Mouse (Mus musculus) cerebellum, postnatal 4 days (tissue): ENCODE data around the gene Pgm5.
"Not testable (repeated sequence)": the region's sequence is repeated elsewhere in the genome, so short reads cannot be mapped to it uniquely, and the experiment has no call there.

ENCODE experiments used
- DNase-seq, 2 experiments: peaks; one replicate each; pipeline ENCODE4 v3.0.0; 2022; ENCODE audit warnings: low spot score in 2 of 2, mixed read lengths in 1 of 2

Gene Pgm5

DNA sequence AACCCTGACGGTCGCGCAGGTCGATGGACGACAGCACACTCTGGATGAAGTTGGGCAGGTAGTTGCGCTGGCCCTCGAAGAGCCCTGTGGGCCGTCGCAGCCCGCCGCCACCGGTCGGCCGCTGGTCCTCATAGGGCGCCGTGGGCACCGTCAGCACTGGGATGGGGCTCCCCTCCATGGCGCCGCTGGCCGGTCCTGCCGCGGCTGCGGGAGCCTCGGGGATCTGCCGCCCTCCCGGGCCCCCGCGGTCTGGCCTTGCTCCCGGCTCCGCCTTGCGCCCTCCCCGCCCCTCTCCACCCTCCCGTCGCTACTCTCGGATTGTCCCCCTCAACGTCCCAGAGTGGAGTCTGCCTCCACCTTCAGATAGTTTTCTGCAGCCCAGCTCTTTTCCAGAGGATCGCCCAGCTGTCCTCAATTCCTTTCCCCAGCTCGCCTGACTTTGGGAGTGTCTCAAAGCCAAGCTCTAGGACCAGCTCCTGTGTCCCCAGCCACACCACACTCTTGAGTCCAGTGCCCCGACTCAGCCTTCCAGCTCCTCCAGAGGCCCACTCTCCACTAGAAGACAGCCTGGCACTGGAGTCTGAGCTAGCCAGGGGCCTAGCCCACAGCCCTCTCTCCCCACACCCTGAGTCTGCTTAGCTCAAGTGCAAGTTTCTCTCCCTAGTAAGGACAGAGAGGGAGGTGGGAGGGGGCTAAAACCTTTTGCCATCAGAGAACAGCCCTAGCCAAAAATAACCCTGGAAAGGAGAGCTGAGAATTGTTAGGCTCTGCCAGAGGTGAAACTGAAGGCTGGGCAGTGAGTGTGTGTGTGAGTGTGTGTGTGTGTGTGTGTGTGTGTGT, at the start of gene Pgm5:
Pgm5 (minus strand) TSS at position 244 of the 840 bp plus-strand sequence.
- peak in 1 of 2 experiments; percentile 12 for DNase-seq

DNA sequence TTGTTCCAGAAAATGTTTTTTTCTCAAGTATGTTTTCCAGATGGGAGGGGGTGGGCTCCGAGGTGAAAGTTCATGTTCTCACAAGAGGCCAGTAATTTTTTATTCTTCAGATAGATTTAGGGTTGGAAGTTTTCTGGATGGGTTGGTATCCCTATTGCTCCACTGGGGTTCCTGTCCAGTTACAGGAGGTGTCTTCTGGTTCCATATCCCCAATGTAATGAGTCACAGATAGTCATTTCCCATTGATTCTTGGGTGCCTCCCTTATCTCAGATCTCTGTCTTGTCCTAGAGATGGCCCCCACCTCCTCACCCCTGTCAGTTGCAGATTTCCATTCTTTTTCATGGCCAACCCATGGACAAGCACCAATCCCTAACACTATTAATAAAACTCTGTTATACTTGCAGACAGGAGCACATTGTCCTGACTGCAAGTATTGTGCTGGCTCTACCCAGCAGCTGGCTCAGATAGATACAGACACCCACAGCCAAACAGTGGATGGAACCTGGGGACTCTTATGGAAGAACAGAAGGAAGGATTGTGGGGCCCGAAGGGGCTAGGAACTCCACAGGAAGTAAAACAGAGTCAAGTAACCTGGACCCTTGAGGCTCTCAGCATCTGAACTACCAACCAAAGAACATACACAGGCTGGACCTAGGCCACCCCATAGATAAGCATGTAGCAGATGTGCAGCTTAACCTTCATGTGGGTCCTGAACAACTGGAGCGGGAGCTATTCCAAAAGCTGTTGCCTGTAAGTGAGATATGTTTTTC, 46.9 kb upstream of the Pgm5 start:
- DNase-seq = no peak

DNA sequence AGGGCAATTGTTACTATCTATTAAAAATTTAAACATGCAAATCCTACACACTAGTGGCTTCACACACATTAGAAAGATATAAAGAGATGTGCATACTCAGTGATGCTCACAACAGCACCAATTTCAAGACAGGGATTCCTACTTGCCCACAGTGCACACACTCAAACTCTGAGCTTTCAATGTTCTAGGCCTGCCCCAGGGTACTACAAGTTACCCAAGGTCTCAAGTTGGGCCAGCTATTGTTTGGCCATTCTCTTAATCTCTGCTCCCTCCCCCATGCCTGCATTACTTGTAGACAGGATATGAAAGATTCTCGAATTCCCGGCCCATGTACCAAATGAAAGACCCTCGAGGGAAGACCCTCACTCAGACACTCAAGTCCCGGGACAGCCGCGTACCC, 46.0 kb upstream of the Pgm5 start:
- no peak for DNase-seq

DNA sequence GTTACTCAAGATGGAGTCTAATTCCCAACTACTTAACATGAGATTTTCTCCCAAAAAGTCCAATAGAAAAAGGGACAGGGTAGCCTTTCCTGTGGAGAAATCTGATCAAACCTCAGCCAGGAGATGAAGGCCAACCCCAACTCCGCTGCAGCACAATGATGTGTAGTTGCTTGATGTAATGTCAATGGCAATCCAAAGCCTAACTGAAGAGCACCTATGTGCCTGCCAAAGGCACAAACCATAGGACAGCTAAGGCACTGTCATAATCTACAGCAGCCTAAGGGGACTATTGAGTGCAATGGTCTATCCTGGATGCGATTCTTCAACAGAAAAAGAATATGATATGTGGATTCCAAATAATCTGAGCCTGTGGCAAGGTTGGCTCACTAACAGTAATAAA, 41.2 kb upstream of the Pgm5 start:
- no peak for DNase-seq

DNA sequence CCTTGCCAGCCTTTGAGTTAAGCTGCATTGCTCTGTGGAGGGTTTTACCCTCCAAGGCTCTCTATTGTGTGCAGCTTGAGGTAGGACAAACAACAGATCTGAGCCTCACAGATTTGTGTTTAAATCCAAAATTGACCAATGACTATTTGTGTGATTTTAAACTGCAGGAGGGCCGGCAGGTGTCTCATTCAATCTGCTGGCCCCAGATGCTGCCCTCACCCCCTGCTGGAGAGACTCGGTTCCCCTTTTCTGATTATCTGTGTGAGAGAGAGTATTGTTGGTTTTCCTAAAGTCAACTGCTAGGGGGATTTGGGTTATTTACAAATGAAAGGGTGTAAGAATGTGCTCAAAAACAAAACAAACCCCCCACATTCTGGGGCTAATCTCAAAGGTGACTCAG, 40.6 kb upstream of the Pgm5 start:
- no peak for DNase-seq

DNA sequence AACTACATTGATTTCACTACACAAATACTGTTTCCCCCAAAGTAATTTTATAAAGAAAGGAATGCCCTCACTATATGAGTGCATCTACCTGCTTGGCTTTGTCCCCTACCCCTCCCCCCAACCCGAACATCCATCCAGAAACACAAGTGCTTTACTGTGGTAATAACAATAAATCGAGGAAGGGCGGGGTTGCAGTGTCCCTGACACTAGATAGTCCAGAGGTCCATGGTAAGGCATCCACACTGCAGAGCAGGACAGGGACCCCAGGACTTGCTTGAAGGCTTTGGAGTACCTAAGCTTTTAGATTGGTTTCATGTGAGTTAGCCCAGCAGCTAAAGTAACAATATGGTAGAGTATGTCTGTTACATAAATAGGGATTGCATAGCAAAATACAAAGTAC, 40.0 kb upstream of the Pgm5 start:
- DNase-seq = no peak

DNA sequence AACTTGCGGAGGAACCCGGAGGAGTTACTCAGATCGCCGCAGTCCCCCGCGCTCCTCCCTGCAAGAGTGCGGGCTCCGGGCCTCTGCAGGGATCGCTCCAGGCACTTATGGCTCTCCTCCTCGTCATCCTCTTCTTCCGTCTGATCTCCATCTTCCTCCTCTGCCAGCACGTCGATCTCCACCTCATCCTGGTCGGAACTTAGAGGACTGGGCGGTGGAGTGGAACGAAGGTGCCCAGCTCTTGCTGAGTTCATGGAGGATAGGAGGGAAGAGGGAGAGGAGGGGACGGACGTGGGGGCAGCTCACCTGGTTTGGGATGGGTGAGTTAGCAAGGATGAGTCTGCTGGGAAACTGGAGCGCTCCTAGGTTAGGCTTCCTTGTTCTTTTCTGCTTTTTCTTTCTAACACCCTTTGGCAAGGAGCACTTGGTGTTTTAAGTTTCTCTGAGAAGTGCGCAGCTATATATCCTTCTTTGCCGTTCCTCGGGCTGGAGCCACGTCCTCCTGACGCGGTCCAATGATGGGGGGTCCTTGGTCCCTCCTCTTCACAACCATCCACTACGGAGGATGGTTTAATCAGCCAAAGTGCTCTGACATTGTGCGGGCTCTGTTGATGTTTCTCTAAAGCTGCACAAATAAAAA, 39.0 kb upstream of the Pgm5 start, which contains the start of gene Foxd4:
Foxd4 (minus strand) TSS at position 617 of the 640 bp plus-strand sequence.
- no peak for DNase-seq

DNA sequence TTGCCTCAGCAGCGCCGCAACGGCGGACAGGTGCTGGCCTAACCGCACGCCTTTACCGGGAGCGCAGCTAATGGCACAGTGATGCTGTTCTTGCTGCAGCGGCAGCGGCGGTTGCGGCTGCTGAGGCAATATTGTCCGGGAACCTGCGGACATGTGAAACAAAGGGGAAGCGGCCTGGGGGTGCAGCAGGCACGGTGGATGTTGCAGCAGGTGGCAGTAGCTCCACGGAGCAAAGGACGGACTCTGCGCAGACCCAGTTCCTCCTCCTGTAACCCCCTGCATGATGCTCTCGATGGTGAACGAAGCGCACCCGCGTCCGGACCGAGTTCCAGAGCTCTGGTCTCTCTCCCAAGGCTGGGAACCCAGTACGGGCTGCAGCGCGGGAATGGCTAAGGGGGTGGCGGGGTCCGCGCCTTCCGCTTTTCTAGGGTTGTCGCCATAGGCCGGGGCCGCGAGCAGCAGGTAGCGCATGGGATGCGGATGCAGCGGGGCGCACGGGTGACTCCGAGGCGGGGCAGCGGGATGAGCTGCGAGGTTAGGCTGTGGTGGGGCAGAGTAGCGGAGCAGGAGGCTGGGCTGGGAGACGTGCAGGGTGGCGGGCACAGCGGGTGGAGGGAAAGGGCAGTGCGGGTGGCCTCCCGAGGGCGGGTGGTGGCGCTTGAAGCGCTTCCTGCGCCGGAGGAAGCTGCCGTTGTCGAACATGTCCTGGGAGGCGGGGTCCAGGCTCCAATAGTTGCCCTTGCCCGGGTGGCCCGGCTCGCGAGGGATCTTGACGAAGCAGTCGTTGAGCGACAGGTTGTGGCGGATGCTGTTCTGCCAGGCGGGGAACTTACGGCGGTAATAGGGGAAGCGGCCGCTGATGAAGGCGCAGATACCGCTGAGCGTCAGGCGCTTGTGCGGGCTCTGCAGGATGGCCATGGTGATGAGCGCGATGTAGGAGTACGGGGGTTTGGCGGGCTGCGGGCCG, 38.2 kb upstream of the Pgm5 start:
- DNase-seq = peak in 1 of 2 experiments; percentile 11

DNA sequence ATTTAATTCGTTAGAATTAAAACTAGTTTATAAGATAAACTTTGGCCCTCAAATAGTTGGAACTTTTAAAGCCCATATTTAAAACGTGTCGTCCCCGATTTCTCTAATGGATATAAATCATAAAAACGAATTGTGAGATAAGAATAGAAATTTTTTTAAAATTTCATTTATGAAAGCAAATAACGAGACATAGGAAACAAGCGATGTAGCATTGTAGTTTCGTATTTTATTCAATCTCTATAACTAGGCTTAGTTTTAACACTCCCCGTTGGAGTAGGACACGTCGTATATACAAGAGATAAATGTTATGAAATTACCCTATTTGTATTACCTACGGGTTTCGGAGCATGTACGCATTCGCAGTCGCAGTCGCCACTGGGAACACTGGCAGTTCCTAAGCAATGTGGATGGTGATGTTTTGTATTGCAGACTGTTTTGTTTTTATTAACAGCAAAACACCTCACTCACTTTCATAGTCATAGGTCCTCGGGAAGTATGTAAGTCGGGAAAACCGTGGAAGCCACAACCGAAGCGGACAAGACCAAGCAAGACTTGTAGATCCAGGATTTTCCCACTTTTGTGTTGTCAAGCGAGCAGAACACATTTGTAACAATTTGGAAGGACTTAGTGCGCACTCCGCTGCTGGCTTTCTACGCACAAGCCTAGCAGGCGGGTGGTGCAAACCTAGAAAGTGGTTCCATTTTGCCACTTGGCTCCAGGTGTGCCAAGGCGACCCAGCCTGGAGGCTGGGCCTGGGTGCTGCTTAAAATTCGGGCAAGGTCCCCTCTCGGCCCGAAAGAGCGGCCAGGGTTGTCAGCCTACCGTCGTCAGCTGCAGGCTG, 37.3 kb upstream of the Pgm5 start:
- no peak for DNase-seq

DNA sequence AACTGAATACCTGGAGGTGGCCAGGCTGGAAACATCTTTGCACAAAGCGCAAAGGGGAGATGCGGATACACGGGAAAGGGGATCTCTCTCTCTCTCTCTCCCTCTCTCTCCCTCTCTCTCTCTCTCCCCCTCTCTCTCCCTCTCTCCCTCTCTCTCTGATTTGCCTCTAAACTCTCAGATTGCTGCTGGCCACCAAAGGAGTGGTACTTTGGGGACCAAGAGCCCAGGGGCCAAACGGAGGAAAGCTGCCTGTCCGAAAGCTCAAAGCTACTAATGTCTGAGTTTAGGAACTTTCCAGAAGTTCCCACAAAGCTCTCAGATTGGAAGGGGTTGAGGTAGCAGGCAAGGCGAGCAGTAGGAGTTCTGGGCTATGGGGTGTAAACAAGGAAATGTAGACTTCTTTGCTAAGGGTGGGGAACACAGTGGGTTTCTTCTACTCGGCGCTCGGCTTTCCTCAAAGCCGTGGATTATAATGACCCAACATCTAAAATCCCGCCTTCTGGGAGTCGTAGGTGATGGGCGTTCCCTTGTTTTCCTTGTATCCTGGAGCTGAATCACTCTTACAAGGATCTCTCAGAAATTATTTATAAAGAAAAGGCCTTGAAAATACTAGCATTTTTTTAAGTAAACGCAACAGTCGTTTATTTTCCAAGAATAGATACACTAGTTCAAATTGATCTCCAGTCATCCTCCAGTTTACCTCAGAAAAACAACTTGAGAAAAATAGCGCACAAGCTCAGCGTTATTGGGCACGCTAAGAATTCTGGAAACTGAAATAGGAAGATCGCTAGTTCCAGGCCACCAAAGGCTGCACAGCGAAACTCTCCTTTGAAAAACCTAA, 36.5 kb upstream of the Pgm5 start:
- DNase-seq = no peak

DNA sequence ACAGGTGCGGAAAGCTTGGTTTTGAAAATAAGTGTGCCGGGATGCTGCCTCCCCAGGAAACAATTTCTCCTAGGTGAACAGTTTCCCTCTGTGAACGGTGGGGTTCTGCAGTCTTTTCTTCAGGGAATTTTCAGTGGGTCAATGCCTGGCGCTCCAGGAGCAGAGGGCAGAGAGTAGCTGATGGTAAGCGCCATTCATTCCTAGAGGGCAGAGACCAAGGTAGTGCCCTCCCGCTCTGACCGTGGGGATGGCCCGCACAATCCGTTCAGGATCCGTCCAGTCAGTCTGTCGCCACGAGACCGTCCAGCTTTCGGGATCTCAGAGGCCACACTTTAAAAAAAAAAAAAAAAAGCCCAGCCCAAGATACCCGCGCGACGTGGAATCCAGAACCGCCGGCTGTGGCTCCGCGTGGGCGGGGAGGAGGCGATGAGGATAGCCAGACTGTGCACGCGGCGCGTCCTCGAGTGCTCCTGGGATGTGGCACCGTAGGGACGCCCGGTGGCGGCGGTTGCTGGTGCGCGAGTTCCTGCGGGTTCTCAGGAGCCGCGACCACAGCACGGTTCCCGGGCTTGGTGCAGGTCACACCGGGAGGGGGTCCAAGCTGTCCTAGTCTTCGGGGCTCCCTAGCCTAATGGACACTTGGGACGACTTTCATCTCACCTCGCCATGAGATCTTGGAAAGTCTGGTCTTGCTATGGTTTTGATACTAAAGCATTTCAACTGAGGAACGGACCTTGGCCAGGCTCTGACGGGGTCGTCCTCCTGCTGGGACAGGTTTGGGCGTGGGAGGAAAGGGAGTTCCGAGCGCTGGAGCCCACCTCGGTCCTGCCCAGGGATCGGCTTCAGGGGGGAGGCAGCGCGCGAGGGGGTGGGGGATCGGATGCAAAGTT, 35.6 kb upstream of the Pgm5 start:
- DNase-seq = no peak

DNA sequence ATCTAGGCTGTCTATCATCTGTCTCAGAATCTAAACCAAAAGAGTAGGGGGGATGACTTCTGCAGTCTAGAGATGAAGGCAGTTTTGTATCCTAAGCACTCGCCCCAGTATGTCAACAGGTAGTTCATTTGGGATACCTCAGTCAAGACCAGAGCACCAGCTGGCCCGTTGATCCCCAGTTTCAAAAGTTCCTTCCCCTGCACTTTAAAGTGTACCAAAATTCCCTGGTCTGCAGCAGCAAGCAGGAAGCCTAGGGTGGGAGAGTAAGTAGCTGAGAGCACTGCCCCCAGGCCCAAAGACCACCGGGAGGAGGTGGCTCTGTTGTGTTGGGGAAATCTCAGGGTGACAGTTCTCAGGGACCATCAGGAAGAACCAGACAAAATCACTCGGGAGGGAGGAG, 34.9 kb upstream of the Pgm5 start:
- no peak for DNase-seq

DNA sequence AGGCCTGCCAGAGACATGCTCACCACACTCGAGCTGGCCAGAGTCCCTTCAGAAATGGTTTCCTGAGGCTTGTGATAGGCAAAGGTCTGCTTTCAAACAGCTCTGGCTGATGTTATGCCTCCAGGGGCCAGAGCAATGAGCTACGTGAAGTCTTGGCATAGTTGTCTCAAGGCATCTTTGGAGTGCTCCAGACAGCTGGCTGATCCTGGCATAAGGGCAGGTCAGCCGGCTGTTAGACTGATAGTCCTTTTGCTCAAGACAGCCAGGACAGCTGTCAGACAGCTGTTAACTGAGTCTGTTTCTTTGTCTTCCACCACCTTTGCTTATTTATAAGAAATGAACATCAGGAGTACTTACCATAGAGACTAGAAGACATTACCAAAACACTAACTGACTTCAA, 25.2 kb upstream of the Pgm5 start:
- no peak for DNase-seq

DNA sequence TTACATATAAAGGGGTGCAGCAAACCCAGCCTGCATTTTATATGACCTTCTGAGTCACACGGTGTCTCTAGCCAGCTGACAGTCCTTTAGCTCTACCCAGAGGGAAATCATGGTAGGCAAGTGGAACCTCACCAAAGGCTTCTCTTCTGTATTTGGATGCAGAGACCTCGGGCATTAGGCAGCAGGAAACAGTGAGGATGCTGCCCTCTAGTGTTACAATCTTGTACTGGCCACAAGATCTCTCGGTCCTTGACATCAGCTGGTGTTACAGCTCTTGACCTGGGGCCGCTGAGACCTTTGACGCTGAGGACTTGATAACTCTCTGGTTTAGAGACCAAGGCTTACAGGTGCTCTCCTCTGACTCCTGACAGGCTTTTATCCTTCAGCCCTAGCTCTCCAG, 23.8 kb upstream of the Pgm5 start:
- DNase-seq = peak in 1 of 2 experiments; percentile 61

DNA sequence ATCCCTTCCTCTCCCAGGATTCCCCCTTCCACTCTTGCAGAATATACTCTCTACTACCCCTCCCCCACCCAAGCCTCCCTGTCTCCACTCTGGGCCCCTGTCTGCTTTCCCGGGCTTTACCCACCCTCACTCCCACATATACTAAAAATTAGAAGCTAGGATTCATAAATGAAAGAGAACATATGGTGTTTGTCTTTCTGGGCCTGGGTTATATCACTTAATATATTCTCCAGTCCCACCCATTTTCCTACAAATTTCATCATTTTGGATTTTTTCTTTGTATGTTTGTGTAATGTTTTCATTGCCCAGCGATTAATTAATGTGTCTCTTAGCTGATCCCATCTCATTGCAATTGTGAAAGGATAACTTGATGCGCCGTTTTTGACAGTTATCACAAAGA, 19.6 kb upstream of the Pgm5 start:
- DNase-seq = no peak

DNA sequence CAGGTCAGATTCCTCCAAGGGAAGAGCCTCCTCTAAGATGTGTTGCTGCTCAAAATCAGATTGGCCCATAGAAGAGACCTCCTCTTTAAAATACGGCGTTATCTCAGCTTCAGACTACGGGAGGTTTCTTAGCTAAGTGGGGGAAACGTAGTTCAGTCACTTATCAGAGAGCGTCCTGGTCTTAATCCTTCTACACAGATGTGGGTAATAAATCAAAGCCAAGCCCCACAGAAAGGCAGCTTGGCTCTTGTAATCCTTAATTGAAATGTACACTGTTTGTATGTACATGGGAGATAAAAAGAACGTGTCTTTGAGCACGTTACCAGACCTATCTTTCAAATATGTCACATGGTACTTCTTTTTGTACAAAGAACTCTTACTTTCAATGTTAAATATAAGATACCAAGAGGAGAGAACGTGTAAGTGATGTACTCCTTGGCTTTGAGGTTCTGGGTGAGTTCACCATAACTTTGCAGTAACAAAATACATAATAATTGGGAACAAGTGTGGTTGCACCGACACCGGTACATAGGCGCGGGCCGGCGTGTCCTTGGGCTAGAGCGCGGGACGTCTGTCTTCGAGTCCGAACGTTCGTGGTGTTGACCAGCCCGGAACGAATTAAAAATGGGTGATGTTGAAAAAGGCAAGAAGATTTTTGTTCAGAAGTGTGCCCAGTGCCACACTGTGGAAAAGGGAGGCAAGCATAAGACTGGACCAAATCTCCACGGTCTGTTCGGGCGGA, 13.6 kb upstream of the Pgm5 start, which contains the start of gene Gm10053:
Gm10053 (plus strand) TSS at position 558 of the 742 bp plus-strand sequence.
- not testable (repeated sequence) for DNase-seq

DNA sequence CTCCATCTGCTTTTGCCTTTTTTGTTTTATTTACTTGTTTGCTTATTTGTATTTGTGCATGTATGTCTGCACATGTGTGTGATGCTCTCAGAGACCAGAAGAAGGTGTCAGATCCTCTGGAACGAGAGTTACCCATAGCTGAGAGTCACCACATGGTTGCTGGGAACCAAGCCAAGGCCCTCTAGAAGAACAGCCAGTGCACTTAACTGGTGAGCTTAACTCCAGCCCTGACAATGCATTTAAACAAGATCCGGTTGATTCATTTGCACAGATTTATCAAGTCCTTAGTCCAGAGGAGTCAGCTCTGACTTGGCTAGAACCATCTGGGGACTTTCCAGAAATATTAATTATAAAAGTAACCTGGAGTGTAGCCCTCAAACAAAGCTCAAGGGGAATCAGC, 12.2 kb upstream of the Pgm5 start:
- no peak for DNase-seq
